Mouse (Mus musculus): ENCODE results near the gene Kcnk5. TPM values are rescaled to one million over a fixed set of nuclear protein-coding genes. Genes with fewer than 3 reads are reported as not detected.

Gene Kcnk5
- total and polyA plus RNA-seq, 3 experiments = 8.7 to 12.5 (median 11.7) TPM

DNA sequence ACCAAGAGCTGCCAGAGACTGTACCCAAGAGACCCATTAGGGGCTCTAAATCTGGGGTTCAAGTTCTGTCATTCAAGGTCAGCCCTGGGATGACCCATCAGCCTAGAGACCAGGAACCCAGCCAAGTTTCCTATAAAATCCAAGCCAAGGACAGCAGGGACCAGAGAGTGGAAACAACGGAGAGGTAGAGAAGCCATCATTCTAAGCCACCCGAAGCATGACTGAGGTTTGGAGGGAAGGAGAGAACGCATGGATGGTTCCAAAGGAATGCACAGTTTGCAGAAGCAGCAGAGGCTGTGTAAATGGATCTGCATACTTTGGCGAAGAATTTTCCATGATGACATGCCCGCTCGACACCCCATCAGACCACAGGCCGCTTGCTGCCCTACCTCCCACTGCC is 33.8 kb downstream of the Kcnk5 start:
- in situ Hi-C loops (cut with MboI; ENCODE audit: low pct_ligation_motif_present, low pct_unique_long_range_greater_than_20kb, low sequenced_read_pairs) = no loop called here
- Histone ChIP-seq H3K4me1 (ENCODE audit: control insufficient read depth in 1 of 2, insufficient read depth in 2 of 2) (peaks cover 0 to 19% of the 10 kb centered on the region in 2 experiments; a peak in 1 of 4 replicates), H3K27ac (ENCODE audit: insufficient read depth, low read depth) (no peak overlapping the region), H3K9ac (ENCODE audit: insufficient read depth, low read depth) (no peak overlapping the region), H3K27me3 (replicated peaks) (no peaks in the 10 kb centered on the region), H3K9me3 (replicated peaks; ENCODE audit: low read length) (no peaks in the 10 kb centered on the region), H3K4me3 (replicated peaks in 1 of 3; ENCODE audit: low read depth in 2 of 3, low read length in 2 of 3, poor library complexity in 1 of 3) (no peak overlapping the region), H3K4me2 (ENCODE audit: insufficient read depth, low read depth, poor library complexity, severe bottlenecking) (no peak overlapping the region), H3K79me2 (replicated peaks; ENCODE audit: control insufficient read depth, extremely low read depth, insufficient read depth, poor library complexity, severe bottlenecking) (no peaks in the 10 kb centered on the region), H3K36me3 (replicated peaks in 1 of 2; ENCODE audit: control insufficient read depth in 1 of 2, insufficient read depth in 1 of 2, low read length in 1 of 2) (peaks cover 36 to 79% of the 10 kb centered on the region in 2 experiments)
- no peak for DNase-seq (ENCODE audit: extremely low read depth)
- dilution Hi-C loops (cut with MboI; ENCODE audit: extremely low pct_ligation_motif_present, extremely low pct_unique_long_range_greater_than_20kb, low sequenced_read_pairs) = no loop called here
- TF ChIP-seq KAT2A (IDR thresholded peaks at IDR 0.05; ENCODE audit: insufficient replicate concordance, low read length) (no peak), MAZ (IDR thresholded peaks at IDR 0.05; ENCODE audit: low read depth, low read length) (no peak), CTCF (conservative IDR thresholded peaks at IDR 0.05 in 1 of 2, IDR thresholded peaks at IDR 0.05 in 1 of 2; ENCODE audit: low read depth in 2 of 2, low read length in 2 of 2) (no peak), ZKSCAN1 (IDR thresholded peaks at IDR 0.05; ENCODE audit: borderline replicate concordance, low read depth, low read length) (no peak), MAX (IDR thresholded peaks at IDR 0.05; ENCODE audit: low read length) (no peak), E2F4 (IDR thresholded peaks at IDR 0.05; ENCODE audit: insufficient replicate concordance, low read depth, low read length) (no peak), SIN3A (IDR thresholded peaks at IDR 0.05; ENCODE audit: low read length) (no peak), MEF2A (IDR thresholded peaks at IDR 0.05; ENCODE audit: borderline replicate concordance, low read depth, low read length) (no peak), ZNF384 (IDR thresholded peaks at IDR 0.05; ENCODE audit: low read depth, low read length) (no peak), NRF1 (IDR thresholded peaks at IDR 0.05; ENCODE audit: low read depth, low read length) (no peak), CHD1 (IDR thresholded peaks at IDR 0.05; ENCODE audit: low read depth, low read length) (no peak)

DNA sequence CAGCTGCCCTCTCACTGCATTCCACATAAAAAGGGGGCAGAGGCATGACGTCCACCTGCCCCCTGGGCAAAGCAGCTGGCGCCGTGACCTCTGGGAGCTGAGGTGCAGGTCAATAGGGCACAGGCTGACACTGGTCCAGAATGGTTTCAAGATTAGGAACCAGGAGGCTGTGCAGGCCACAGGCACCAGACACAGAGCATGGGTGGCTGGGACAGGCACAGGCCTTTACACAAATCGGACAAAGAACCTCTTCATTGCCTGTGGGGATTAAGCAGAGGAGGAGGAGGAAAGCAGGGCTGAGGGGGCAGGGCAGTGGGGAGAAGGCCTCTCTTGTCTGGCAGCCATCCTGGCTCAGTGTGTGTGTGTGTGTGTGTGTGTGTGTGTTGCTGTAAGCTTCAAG is 37.5 kb downstream of the Kcnk5 start:
- Histone ChIP-seq H3K4me3 (replicated peaks in 1 of 3; ENCODE audit: low read depth in 2 of 3, low read length in 2 of 3, poor library complexity in 1 of 3) (no peak overlapping the region), H3K9ac (ENCODE audit: insufficient read depth, low read depth) (no peak overlapping the region), H3K27ac (ENCODE audit: insufficient read depth, low read depth) (no peak overlapping the region), H3K36me3 (replicated peaks in 1 of 2; ENCODE audit: control insufficient read depth in 1 of 2, insufficient read depth in 1 of 2, low read length in 1 of 2) (peaks cover 63 to 92% of the 10 kb centered on the region in 2 experiments), H3K79me2 (replicated peaks; ENCODE audit: control insufficient read depth, extremely low read depth, insufficient read depth, poor library complexity, severe bottlenecking) (no peaks in the 10 kb centered on the region), H3K4me2 (ENCODE audit: insufficient read depth, low read depth, poor library complexity, severe bottlenecking) (no peak overlapping the region), H3K9me3 (replicated peaks; ENCODE audit: low read length) (no peaks in the 10 kb centered on the region), H3K27me3 (replicated peaks) (no peaks in the 10 kb centered on the region), H3K4me1 (ENCODE audit: control insufficient read depth in 1 of 2, insufficient read depth in 2 of 2) (peaks cover 0 to 13% of the 10 kb centered on the region in 2 experiments; a peak in 1 of 4 replicates)
- DNase-seq (ENCODE audit: extremely low read depth) = no peak
- TF ChIP-seq POLR2AphosphoS2 (IDR thresholded peaks at IDR 0.05; ENCODE audit: low read depth, low read length) (no peak), POLR2A (IDR thresholded peaks at IDR 0.05; ENCODE audit: low read depth, low read length) (no peak), RCOR1 (conservative IDR thresholded peaks at IDR 0.05; ENCODE audit: low read depth, low read length) (no peak), TCF12 (IDR thresholded peaks at IDR 0.05; ENCODE audit: low read depth, low read length) (no peak), ELF1 (IDR thresholded peaks at IDR 0.05; ENCODE audit: low read depth, low read length) (no peak), GABPA (IDR thresholded peaks at IDR 0.05; ENCODE audit: insufficient replicate concordance, low read depth, low read length) (no peak), NELFE (IDR thresholded peaks at IDR 0.05; ENCODE audit: low read depth, low read length) (no peak), MYC (IDR thresholded peaks at IDR 0.05; ENCODE audit: low read depth, low read length) (no peak), SIN3A (IDR thresholded peaks at IDR 0.05; ENCODE audit: low read length) (no peak), RAD21 (IDR thresholded peaks at IDR 0.05; ENCODE audit: low read depth, low read length) (no peak)
- dilution Hi-C loops (cut with MboI; ENCODE audit: extremely low pct_ligation_motif_present, extremely low pct_unique_long_range_greater_than_20kb, low sequenced_read_pairs) (no loop called here), in situ Hi-C loops (cut with MboI; ENCODE audit: low pct_ligation_motif_present, low pct_unique_long_range_greater_than_20kb, low sequenced_read_pairs) (no loop called here)

All from CH12.LX (cell line).